Mouse (Mus musculus) right cerebral cortex, adult 18-20 months (tissue): ENCODE results near the gene Chrna9.
"Not testable (repeated sequence)": the region's sequence is repeated elsewhere in the genome, so short reads cannot be mapped to it uniquely, and the experiment has no call there.

Source experiments
- DNase-seq: peaks from one replicate; pipeline ENCODE4 v3.0.0; 2022; ENCODE audit warnings: mixed read lengths

Gene Chrna9

DNA sequence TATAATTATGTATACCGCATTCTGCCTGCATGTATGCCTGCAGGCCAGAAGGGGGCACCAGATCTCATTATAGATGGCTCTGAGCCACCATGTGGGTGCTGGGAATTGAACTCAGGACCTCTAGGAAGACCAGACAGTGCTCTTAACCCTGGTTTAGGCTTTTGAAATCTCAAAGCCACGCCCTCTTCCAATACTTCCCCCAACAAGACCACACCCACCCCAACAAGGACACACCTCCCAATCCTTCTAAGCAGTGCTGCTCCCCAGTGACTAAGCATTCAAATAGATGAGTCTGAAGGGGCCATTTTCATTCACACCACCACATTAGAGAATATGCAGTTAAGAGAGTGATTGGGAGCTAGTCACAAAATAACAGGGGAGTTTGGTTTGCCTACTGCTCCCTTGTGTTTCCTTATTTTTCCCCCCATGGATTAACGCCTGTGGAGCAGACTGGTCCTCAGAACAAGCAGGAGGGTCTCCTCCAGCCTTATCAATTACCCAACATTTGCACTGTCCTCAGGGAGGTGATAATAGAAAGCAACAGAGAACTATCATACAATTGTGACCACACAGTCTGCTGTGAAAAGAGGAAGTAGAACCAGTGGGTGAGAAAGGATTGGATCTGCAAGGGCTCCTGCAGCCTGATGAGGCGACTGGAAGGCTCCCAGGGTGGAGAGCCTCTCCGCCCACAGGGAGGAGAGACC is 25.3 kb downstream of the Chrna9 start:
- no peak for DNase-seq

DNA sequence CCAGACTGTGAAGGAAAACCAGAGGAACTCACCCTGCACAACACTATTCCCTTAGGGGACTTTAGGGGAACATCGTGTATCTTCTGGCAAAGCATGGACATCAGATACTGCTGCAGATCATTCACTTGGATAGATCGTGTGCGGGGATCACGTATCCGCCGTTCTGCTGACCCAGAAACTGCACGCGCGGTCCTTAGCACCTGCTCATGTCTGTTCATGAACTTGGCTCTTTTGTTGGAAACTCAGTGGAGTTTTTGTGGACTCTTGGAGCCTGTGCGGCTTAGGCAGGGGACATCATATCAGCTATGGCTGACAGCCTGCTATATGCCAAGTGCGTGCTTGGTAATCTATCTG is 25.9 kb downstream of the Chrna9 start:
- DNase-seq = no peak

- no peak for DNase-seq
These were observed 28.6 kb downstream of the Chrna9 start for GRCm38 (mm10) chr5:65963291-65963690.

DNA sequence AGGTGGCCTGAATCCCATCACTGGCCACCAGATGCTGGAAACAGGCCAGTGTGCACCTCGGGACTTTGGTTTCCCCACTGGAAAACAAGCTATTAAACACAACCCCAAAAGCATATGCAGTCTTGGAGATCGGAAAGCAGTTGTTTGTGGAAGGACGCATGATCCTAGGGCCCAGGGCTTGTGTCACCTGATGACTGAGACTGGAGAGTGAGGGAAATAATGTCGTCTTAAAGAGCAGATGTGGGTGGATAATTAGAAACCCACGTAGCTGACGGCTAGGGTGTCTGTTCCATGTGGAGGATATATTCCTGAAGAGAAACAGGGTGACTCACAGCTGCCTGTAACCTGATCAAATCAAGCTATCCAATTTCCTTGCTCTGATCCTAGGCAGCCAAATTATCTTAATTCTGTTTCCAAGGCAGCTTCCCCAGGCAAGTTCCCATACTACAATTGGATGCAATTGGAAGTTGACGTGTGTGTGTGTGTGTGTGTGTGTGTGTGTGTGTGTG is 31.1 kb downstream of the Chrna9 start:
- peak; percentile 26 for DNase-seq

DNA sequence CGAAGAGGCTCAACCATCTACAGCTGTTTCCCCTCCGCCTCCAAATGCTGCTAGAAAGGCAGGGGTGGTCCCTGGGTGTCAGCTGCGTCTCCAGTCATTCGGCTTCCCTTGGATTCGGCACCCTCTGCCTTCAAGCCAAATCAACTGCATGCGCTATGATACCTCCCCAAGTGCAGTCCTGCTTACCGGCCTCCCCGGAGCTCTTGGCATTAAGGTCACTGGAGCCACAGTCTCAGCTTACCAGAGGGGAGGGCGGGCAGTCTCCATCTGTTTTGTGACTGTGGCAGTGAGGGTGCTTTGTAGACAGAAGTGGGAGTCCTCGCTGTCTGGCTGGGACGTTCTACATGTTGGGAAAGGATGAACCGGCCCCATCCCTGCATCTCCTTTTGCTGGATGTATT is 32.4 kb downstream of the Chrna9 start:
- DNase-seq = no peak

DNA sequence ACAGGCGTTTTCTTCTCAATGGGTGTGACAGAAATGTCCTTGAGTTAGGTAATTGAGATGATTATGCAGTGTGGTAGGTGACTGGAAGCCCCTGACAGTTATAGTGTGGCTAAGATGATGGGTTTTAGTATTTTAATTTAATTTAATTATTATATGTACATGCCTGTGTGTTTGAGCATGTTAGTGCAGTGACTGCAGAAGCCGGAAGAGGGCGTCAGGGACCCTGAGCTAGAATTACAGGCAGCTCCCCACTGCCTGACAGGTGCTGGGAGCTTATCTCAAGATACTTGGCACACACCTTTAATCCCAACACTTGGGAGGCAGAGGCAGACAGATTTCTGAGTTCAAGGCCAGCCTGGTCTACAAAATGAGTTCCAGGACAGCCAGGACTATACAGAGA is 33.3 kb downstream of the Chrna9 start:
- no peak for DNase-seq

DNA sequence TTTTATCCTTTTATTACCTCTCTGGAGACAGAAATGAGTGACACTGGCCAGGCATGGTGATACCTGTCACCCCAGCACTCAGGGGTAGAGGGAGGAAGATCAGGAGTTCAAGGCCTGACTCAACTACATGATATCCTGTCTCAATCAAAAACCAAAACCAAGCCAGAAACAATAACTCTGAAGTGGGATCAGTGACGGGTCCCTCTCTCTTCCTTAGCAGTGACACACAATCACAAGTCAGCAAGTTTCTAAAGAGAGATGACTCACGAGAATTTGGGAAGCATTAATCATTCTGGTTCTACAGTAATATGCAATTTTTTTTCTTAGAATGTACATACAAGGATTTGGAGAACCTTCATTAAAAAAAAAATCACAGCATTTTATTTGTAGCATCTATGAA is 38.5 kb downstream of the Chrna9 start:
- DNase-seq = no peak

GRCm38 (mm10) chr5:65975731-65976130 is 41.0 kb downstream of the Chrna9 start:
- no peak for DNase-seq

- DNase-seq = no peak
These were observed 51.7 kb downstream of the Chrna9 start for GRCm38 (mm10) chr5:65986426-65986825.

DNA sequence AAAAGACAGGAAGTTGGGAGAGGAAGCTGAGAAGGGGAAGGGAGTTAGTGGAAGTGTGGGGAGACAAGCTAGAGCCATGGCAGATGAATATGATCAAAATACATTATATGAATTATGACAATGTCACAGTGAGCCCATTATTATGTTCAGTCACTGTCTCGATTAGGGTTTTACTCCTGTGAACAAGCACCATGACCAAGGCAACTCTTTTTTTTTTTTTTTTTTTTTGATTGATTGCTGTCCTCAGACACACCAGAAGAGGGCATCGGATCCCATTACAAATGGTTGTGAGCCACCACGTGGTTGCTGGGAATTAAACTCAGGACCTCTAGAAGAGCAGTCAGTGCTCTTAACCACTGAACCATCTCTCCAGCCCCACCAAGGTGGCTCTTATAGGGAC is 52.3 kb downstream of the Chrna9 start:
- not testable (repeated sequence) for DNase-seq

GRCm38 (mm10) chr5:65991191-65991590 is 56.5 kb downstream of the Chrna9 start:
- no peak for DNase-seq

DNA sequence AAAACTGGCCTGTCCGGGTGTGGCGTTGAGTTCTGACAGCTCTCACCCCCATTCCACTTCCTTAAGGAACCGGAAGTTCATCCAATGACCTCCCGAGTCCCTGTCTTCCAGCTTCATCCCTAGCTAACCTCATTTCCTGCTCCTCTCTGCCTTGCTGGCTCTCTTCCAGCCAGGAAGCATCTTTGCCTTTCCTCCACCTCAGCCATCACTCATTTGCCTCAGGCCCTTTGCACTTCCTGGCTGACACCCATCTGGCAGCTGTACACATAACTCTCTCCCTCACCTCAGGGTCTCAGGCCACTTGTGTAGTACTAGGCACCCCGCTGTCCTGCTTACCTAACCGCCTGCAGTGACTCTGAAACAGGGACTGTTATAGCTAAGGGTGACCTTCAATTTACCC is 59.9 kb downstream of the Chrna9 start:
- no peak for DNase-seq

DNA sequence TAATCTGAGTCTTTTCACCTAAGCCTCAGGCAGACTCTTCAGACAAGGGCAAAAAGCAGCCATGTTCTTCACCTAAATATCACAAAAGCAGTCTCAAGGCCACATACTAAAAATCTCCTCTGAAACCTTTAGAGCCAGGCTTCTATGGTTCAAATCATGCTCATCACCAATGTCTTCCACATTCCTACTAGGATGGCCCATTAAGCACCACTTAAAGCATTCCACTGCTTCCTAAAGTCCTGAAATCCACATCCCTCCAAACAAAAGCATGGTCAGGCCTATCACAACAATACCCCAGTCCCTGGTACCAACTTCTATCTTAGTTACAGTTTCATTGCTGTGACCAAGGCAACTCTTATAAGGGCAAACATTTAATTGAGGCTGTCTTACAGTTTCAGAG is 63.1 kb downstream of the Chrna9 start:
- no peak for DNase-seq

- DNase-seq = no peak
These were observed 64.4 kb downstream of the Chrna9 start for GRCm38 (mm10) chr5:65999106-65999505.

- no peak for DNase-seq
These were observed 65.4 kb downstream of the Chrna9 start for GRCm38 (mm10) chr5:66000074-66000473.

DNA sequence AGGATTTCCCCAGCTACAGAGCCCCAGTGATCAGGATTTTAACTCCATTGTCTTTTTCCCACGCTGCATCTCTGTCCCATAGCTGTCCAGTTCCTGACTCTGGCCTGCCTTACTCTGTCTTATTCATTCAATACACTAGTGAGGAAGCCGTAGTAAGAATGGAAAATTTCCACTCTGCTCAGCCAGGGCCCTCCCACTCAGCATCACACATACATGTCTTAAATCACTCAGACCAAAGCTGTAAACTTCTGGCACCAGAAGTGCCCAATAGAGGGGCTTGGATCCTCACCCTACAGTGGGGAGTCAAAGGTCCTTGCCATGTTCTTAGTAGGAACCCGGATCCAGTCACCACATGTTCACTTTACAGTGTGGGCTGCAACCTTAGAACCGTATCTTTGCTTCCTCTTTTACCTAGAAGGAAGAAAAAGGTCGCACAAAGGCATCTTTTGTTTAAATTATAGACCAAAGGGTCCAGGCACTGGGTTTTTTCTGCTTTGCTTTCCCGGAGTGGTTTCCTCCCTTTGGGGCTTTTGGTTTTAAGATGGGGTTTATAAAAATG is 65.9 kb downstream of the Chrna9 start:
- DNase-seq = no peak

DNA sequence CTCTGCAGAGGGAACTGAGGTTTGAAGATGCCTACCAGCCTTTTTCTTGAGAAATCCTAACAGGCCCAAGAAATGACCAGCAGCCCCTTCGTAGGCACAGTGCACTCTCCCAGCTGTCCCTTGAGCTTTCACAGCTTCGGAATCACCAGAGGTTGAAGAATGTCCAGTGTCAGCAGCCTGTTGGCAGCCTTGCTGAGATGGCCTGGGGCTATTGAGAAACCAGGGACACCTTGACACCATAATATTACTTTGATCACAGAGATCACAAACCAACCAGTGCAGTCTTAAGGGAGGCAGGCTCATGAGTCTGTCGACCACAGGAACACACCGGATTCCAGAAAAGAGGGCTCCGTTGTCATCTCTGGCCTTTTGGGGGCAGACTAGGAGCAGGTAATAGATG is 66.5 kb downstream of the Chrna9 start:
- DNase-seq = no peak

GRCm38 (mm10) chr5:66004134-66004925 is 69.6 kb downstream of the Chrna9 start, which contains the start of gene 9130230L23Rik:
TSS of gene 9130230L23Rik (minus strand) at chr5:66004285.
- no peak for DNase-seq

DNA sequence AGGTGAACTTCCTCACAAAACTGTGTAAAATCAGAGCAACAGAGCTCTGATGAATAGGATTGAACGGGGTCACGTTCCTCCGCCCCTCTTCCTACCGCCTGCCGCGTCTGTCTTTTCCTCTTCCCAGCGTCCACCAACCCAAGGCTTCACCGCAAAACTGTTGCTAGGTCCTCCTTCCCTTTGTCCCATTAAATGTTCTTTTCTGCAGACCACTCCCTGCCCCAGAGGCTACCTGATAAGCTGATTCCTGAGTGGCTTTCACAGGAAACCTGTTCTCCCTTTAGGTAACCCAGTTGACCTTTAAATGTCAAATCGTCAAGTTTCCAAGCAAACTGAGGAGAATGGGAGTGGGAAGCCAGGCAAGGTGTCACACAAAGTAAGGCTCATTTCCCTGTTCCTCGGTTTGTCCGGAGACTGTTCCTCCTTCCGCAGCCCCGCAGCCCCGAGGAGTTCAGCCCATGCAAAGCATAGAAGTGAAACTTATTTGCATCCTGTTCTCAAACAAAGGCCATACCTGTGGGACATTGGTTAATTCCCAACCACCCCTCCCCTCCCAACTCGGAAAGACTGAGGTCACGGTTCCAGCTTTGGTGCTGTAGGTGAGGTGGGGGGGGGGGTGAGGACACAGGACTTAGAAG is 70.4 kb downstream of the Chrna9 start:
- no peak for DNase-seq

- DNase-seq = no peak
These were observed 73.7 kb downstream of the Chrna9 start for GRCm38 (mm10) chr5:66008245-66008967.

DNA sequence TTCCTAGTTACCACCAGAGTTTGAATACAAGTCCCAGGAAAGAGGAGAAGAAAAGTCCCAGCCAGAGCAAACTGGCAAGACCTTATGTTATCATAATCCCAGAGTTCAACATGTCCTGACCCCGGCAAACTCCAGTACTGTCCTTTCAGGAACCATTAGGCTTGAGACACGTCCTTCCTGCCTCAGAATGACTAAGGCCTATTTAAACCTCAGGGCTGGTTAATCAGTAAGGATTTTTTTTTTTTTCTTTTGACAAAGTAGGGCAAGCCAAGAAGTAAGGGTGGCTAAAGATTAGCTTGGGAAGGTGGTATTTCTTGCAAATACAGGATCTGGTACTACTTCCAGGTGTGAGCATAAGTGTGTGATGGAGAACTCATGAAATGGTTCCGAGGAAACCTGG is 79.3 kb downstream of the Chrna9 start:
- no peak for DNase-seq

GRCm38 (mm10) chr5:66014437-66014836 is 79.7 kb downstream of the Chrna9 start:
- no peak for DNase-seq

DNA sequence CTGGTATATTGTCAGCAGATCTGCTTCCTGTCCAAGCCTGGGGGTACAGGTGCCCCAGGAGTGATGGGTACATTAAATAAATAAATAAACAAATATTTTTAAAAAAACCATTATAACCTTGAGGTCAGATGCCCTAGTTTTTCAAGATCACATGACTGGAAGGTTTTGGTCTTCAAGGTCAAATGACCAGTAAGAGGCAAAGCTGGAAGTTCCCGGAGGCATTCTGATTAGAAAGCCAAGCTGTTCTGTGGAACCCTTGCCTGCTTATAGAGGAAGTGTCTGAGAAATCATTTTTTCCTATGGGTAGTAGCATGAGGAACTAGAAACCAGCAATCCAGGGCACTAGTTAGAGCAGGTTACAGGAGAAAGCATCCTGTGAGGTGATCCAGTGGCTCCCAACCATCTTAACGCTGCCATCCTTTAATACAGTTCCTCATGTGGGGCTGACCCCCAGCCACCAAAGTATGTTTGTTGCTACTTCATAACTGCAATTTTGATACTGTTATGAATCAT is 80.8 kb downstream of the Chrna9 start:
- DNase-seq = no peak
